Mouse (Mus musculus) frontal cortex, postnatal 10 days (tissue): ENCODE results near the gene Slc24a2.
A peak's percentile ranks its signal among the peaks of the same experiment; 100 is the strongest.

Experiments
- DNase-seq, 2 experiments: peaks; one replicate each; pipeline ENCODE4 v3.0.0; 2022; ENCODE audit warnings: low spot score in 2 of 2, mixed read lengths in 1 of 2

The Slc24a2 gene

GRCm38 (mm10) chr4:87043296-87043695 is 187.0 kb downstream of the Slc24a2 start:
- no peak for DNase-seq

DNA sequence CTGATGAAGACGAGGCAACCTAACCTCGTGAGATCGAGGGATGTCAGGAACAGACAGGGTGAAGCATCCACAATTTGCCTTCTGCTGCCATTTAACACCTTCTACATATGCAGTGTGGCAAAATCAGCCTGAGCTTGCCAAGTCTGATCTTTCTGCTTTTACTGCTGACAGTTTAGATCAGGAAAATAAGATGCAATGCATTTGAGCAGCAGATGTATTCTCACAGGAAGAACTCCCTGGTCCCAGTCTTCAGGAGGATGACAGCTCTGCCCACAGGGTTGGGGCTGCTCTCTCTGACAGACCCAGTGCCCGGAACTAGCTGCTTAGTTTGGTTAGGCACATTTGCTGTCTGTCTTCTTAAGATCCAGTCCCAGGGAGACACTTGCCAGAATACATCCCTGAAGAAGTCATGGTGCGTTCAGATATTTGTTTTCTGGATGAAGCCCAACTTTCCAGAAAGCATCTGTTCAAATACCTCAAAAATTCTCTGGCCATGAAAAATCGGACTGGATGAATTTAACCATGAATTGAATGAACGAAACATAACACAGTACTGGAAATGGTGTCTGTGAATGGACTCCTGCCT is 188.8 kb downstream of the Slc24a2 start:
- DNase-seq, result peak in 1 of 2 experiments; percentile 45

DNA sequence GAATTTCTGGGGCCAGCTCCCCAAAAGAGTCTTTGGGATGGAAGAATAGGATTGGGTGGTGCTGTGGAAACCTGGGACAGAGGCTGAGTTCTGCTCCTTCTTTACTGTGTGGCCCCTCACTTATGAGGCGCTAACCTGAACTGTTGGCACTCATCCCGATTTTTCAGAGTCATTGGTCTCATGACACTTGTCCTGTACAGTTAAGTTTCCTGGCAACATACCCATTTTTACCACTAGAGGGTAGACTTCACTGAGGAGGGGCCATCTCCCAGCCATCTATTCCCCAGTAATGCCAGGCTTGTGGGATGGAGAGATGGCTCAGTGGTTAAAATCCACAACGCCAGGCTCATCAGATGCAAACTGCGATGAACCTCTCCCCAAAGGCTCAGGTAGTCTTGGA is 192.7 kb downstream of the Slc24a2 start:
- no peak for DNase-seq

- no peak for DNase-seq
Measured at GRCm38 (mm10) chr4:87036507-87036906, 193.8 kb downstream of the Slc24a2 start.

DNA sequence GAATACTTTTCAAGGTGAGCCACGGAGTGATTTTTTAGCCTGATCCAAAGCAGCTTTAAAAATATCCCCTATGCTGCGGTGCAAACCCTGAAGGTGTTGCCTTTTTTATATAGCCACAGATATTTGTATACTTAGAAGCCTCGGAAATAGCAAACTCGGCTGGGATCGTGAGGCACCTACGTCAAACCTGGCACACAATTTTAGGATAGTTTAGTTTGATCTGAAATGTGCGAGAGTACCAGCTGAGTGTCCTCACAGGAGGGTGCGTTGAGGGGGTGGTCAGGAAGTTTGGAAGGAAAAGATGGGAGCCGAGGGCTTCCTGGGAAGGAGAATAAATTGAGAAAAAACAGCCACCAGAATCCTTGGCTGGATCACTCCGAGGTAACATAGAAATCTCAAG is 194.6 kb downstream of the Slc24a2 start:
- peak in 1 of 2 experiments; percentile 61 for DNase-seq

DNA sequence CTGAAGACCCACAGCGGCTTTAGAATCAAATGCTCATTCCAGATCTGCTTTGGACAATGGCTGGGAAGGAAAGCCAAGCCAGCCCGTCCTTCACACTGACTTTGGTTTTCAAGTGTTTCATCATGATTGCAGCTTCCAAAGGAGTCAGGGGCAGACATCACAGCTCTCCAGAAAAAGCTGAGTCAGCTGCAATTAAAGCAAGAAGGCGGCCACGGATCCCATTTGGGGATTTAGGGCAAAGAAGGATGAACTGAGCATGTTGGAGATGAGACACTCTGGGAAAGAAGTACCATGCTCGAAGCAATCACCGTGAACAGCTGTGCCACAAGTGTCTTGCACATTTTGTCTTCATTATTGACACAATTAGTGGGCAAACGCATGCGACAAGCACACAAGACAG is 197.6 kb downstream of the Slc24a2 start:
- DNase-seq, result no peak

- DNase-seq, result no peak
Measured at GRCm38 (mm10) chr4:87031076-87031475, 199.2 kb downstream of the Slc24a2 start.

- no peak for DNase-seq
Measured at GRCm38 (mm10) chr4:87026311-87027151, 203.7 kb downstream of the Slc24a2 start.

DNA sequence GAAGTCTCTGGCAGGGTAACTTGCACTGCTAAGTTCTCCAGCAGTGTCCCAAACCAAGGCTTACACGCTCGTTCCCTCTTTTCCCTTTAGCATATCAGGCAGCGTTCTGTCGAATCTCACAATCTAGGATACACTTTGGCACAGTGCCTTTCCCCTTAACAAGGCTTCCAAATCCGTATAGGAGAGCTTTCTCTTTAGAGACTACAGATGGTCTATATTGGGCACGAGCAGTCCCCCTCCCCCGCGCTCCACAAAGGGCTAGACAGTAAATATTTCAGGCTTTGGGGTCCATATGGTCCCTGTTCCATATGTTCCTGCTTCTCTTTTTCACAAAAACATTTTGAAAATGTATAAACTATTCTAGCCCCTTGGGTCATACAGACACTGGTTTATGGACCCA is 205.7 kb downstream of the Slc24a2 start:
- peak in 1 of 2 experiments; percentile 36 for DNase-seq

DNA sequence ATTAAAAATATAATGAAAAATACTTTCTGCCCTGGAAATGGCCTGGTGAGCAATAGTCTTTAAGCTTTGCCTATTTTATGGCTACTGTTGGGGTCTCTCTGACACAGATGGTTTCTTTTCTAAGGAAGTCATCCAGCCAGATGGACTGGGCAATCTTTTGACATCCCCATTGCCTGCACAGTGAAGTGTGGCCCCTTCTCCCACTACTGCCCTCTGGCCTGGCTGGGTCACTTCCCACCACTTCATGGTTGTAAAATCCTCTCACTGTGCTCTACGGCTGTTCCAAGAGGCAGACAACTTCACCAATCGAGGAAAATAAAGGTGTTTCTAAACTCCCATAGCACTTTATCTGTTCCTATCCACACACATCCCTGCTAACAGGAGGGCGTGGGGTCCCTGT is 208.7 kb downstream of the Slc24a2 start:
- DNase-seq, result no peak

GRCm38 (mm10) chr4:87019486-87020105 is 210.7 kb downstream of the Slc24a2 start:
- no peak for DNase-seq

- no peak for DNase-seq
Measured at GRCm38 (mm10) chr4:87018073-87018997, 211.9 kb downstream of the Slc24a2 start.

GRCm38 (mm10) chr4:87017464-87017863 is 212.8 kb downstream of the Slc24a2 start:
- DNase-seq, result peak in 1 of 2 experiments; percentile 47

- no peak for DNase-seq
Measured at GRCm38 (mm10) chr4:87015746-87016145, 214.5 kb downstream of the Slc24a2 start.

DNA sequence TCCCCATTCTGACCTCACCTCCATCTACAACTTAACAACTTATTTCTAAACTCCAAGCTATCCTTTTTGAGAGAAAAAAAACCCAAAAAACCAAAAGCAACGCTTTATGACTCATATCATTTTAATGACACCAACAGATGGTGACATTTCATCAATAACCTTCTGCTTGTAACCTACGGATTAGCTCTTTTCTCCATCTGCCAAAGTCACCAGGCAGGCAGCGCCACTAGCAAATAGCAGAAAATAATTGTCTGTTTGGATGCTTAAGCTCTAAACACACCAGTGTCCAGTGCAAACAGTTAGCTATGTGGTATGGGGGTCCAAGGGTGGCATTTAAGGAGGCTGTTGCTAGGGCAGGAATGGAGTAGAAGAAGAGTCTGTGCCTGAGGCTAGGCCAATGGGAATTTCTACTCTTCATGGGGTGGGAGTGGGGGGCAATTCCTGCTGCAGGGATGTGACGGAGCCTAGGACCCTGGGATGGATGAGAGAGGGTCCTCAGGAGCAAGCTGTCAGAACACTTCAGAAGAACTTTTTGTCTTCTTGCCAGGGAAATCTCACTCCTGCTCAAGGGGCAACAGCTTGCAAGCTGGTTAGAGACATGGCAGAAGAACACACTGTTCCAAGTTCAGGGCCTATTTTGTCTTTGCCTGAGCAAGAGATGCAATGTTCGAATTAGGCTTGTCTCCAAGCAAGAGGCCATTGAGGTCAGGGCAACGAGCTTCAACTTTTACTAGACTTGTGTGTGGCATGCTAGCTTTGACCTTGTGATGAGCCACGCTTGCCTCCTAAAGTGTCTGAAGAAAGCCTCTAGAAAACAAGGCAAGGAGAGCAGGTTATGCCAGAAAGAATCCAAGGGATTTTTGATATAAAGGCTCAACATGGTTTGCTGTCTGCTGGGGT is 216.3 kb downstream of the Slc24a2 start:
- DNase-seq, result no peak

- DNase-seq, result no peak
Measured at GRCm38 (mm10) chr4:86992470-86992869, 237.8 kb downstream of the Slc24a2 start.

- no peak for DNase-seq
Measured at GRCm38 (mm10) chr4:86989301-86989700, 241.0 kb downstream of the Slc24a2 start.

DNA sequence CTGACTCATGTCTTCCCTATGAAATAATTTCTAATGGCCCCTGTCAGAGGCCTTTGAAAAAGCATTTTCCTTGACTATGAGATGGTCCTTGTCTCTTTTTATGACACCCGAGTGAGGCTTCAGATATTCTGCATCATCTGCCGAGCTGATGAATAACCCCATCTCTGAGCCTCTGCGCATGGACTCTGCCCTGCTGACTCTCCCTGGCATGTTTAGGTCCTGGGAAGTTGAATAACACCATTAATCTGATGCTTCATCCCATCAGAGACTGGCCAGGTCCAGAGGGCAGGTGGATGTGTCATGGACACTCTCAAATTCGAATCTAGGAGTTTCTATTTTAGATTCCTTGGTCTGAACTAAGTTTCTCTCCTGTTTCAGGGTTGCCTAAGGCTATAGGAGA is 242.4 kb downstream of the Slc24a2 start:
- no peak for DNase-seq

DNA sequence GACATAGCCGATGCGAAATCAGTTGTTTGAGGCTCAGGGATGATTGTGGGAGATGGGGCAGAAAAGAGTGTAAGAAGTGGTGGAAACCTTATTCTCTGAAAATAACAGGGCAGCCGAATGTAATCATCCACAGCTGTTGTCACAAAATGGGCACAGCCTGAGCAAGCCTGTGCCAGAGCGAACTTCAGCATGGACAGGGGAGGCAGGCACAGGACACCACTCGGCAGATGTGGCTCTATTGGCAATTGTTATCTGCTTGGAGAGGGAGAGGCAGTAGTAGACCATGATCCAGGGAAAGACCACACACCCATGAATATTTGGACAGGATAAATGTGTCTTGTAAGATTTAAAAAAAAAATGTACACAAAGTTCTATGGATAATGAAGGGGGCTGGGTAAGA is 253.0 kb downstream of the Slc24a2 start:
- DNase-seq, result no peak

- DNase-seq, result peak; percentile 48 to 69
Measured at GRCm38 (mm10) chr4:86957576-86958411, 272.5 kb downstream of the Slc24a2 start.
